Mouse (Mus musculus): Measurements from ENCODE around the gene Nrg3.
"Not testable (repeated sequence)": the region's sequence is repeated elsewhere in the genome, so short reads cannot be mapped to it uniquely, and the experiment has no call there.

Gene Nrg3

GRCm38 (mm10) chr14:39191946-39192345 is 280.9 kb downstream of the Nrg3 start:
- DNase-seq, result no peak

DNA sequence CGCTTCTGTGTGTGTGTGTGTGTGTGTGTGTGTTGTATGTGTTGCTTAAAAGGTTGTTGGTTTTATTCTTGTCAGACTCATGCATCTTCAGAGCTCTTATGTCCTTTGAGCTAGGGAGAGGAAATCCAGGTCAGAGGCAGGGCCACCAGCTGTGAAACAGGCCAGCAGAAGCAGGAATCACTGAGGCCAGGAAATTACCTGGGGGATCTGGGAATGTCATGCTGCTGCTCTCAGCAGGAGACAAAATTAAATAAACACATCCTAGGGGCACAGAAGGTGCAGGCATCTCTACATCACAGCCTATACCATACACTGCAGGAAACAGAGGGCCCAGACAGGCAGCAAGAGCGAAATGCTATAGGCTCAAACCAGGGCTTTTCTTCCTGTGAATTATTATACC is 299.2 kb downstream of the Nrg3 start:
- no peak for DNase-seq

DNA sequence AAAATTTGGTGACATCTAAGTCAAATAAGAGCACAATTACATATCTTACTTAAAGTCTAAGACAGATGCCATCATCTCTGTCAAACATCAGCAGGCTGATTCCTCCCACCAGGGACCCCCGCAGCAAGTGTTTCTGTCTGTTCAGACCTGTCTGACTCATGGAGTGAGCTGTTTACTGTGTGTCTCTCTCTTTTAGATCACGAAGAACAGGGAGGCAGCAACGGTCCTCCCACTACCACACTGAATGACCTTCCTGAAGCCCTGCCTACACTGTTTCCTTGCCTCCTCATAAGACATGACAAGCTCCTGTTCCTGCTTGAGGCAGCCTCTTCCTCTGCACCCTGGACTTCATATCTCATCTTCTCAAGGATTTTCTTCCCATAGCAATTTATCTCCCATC is 312.7 kb downstream of the Nrg3 start:
- DNase-seq, result no peak

- no peak for DNase-seq
These were observed 317.4 kb downstream of the Nrg3 start for GRCm38 (mm10) chr14:39155462-39155861.

DNA sequence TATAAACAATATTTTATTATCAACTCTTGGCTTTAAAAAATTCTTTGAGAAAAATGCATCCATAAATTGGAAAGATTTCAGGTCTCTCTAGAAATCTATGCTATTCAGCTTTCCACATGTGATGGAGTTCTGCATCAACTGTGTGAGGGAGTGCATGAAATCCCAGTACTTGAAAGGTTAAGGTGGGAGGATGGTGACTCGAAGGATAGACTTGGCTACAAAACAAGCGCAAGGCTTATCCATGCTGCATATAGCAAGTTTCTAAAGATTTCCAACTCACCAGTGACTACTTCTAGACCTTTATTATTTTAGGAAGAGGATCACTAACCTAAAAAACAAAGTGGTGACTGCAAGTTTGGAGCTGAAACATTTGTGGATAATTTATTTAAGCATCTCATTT is 343.1 kb downstream of the Nrg3 start:
- no peak for DNase-seq

DNA sequence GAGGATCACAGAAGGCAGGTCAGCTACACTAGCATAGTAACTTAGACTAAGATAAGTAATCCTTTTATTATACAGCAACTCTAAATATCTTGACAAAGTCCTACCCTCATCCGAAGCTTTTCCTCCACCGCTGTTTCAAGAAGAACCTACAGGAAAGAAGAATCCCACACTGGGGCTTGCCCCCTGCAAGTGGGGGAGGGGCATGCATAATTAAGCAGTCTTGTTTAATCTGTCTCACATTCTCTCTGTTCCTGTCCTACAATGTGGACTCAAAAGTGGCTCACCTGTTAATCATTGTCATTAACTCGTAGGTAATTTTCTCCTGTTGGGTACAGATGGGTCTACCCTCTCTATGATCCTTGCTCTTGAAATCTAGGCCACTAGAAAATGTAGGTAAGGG is 354.9 kb downstream of the Nrg3 start:
- DNase-seq, result no peak

DNA sequence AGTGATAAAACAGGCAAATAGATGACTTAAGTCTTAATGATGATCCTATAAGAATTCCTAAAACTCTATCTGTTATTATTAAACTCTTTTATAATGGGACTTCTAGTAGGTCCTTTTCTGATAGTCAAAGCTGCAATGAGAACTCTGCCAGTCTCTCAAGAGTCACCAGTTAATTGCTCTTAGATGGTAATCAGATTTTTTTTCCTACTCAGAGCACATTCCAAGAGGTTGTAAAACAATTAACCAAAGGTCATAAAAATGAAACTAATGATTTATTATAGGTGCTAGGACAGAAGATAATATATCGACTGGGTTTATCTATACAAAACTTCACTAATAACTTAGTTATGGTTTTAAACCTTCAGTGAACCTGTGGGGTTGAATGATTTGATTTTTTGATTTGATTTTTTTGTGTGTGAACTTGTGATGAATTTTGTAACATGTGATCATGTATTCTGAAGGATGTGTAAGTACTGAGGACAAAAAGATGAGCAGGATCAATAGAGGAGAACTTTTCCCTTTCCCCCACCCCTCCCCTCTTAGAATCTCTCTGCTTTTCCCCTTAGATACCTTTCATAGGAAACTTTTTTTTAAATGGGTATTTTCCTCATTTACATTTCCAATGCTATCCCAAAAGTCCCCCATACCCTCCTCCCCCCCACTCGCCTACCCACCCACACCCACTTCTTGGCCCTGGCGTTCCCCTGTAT is 356.2 kb downstream of the Nrg3 start:
- not testable (repeated sequence) for DNase-seq

DNA sequence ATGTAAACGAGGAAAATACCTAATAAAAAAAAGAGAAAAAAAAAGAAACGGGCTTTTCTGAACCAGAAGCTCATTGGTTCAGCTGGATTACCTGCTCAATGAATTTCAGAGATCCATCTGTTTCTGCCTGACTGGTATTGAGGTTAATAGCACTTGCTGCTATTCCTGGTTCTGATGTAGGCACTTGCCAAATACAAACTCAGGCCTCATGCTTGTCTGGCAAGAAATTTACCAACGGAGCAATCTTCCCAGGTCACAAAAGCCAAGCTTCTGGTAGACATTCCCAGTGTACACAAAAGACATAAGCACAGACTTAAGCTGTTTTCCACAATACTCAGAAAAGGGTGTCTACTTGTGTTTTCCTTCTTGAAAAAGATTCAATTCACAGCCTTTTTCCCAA is 363.3 kb downstream of the Nrg3 start:
- no peak for DNase-seq

GRCm38 (mm10) chr14:39106776-39107175 is 366.1 kb downstream of the Nrg3 start:
- DNase-seq, result no peak

DNA sequence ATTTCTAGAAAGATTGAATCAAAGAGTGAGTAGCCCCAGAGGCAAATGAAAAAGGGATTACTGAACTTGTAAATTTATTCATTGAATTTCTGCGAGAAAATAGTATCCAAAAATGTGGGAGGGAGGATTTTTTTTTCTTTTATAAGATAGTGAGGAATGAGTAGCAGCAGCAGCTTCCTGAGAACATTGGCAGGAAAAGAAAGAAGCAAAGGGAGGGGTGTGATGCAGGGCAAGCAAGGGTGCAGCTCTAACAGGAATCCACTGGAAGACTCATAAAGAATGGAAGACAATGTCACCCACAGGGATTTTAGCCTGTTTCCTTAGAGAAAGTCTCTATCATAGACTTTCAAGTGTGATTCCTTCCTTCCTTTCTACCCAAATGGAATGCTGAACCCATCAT is 377.7 kb downstream of the Nrg3 start:
- no peak for DNase-seq

DNA sequence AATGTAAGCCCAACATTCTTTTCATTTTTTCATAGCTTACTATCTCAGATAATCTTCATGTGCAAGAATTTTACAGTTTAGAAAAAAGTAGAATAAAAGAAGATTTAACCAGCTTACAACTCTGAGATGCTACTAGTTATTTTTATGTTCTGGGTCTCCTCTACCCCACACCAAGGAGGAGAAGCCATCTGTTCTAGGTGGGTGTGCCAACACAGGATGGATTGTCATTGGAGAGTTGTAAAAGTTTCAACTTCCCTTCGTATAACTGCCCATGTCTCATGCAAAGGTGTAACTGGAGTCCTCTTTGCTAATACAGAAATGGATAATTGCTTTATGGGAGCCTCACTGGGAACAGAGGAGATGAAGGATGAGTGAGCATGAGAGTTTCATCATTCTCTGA is 393.4 kb downstream of the Nrg3 start:
- no peak for DNase-seq

DNA sequence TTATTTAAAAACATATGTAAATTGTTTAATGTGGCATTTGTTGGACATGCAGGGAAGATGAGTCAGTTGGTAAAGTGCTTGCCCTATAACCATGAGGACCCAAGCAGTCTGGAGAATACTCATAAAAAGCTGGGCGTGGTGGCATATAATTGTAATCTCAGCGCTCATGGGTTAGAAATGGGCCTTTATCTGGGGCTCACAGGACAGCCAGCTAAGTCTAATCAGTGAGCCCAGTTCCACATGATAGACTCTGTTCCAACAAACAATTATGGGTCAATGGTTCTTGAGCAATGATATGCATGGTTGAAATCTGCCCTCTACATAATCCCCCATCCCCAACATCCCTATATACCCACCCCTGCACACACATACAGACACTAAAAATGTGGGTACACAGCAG is 421.3 kb downstream of the Nrg3 start:
- no peak for DNase-seq

GRCm38 (mm10) chr14:39049021-39049420 is 423.9 kb downstream of the Nrg3 start:
- no peak for DNase-seq

GRCm38 (mm10) chr14:39044290-39044689 is 428.6 kb downstream of the Nrg3 start:
- DNase-seq, result no peak

DNA sequence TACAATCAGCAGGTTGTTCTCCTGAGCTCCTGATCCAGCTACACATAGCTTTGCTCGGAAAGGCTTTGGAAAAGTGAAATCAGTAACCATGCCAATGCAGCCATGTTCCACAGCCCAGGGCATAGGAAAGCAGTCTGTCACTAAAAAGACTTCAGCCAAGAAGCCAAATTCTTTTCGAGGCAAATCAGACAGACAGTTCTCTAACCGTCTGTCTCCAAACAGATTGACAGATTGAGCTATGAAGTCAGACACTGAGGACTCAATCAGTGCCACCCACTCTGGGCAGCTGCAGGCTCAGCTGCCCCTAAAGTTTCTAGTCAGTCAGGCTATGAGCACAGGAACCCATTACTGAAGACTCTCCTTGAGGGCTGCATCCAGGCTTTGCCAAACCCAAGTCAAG is 429.1 kb downstream of the Nrg3 start:
- DNase-seq, result no peak

DNA sequence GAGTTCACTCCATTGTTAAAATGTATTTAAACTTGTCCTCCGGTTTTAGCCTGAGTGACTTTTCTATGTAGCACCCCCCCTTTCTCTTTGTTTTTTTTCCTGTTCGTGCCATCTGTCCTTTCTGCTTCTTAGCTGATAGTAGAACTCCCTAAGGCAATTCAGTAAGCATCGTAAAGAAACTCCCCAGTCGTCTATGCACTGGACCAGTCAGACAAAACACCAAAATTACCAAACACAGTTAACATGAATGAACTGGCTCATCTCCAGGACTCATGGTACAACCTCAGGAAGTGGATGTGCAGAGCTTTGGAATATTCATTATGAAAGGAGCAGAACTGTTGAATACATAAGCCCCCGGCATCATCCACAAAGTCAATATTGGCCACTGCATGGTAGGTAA is 429.5 kb downstream of the Nrg3 start:
- DNase-seq, result no peak

DNA sequence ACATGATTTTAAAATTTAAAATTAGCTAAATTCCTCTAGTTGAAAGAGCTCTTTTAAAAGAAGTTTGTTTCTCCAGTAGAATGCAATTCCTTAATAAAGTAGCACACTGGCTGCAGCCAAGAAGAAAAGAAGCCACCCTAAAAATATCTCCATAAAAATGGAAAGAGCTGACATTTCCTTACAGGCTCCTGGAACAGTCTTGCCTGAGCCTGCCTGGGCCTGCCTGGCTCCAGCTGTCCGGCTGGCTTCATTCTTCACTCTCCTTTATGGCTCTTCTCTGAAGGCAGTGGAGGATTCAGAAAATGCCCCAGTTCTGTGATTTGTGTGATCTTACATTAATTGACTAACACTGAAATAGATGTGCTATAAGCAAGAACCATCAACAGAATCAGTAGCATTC is 433.8 kb downstream of the Nrg3 start:
- no peak for DNase-seq

- no peak for DNase-seq
These were observed 438.4 kb downstream of the Nrg3 start for GRCm38 (mm10) chr14:39034482-39034881.

- DNase-seq, result no peak
These were observed 449.8 kb downstream of the Nrg3 start for GRCm38 (mm10) chr14:39023065-39023464.

DNA sequence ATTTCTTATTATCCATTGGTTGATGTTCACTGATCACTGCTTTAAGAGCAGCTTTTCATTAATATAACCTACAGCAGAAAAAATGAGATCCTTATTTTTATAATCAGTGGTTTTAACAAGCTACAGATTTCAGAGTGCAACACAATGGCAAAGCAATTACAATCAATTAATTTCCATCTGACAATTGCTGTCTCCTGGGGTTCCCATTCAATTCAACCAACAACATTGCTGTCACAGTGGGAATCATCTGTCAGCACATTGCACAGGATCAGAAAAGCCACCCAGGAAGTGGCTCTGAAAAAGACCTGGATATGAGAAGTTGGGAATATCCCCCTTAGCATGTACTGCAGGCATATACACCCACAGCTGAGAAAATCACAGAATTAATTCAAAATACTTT is 458.8 kb downstream of the Nrg3 start:
- DNase-seq, result no peak

GRCm38 (mm10) chr14:38997843-38998242 is 475.0 kb downstream of the Nrg3 start:
- DNase-seq, result no peak

DNA sequence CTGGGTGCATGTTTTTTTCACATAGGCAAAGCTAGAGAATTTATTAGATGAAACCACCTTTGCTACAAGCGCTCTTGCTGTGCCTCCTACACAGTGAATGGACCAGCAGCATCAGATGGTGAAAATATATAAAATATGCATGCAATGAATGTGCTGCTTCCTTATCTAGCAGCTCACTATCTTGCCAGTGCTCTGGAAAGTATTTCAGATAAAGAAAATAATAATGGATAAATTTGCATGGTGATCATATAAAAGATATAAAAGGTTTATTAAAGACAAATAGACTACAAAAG is 480.4 kb downstream of the Nrg3 start:
- no peak for DNase-seq

GRCm38 (mm10) chr14:38991847-38992573 is 480.9 kb downstream of the Nrg3 start:
- DNase-seq, result no peak

GRCm38 (mm10) chr14:38959367-38959766 is 513.5 kb downstream of the Nrg3 start:
- no peak for DNase-seq

GRCm38 (mm10) chr14:38937481-38937880 is 535.4 kb downstream of the Nrg3 start:
- no peak for DNase-seq
